Mouse (Mus musculus) layer of hippocampus, adult 2 months (tissue): ENCODE data around the gene Tcl1b4. TPM values are rescaled to one million over a fixed set of nuclear protein-coding genes. Genes with fewer than 3 reads are reported as not detected.
"Not testable (repeated sequence)": the region's sequence is repeated elsewhere in the genome, so short reads cannot be mapped to it uniquely, and the experiment has no call there.

Experiments used
- DNase-seq, 2 experiments: peaks; one replicate each; pipeline ENCODE4 v3.0.0; 2022; ENCODE audit warnings: low spot score in 2 of 2
- H3K27ac ChIP-seq: fragments of 200-600 bp; 2 replicates; pipeline ENCODE4 v1.8.1; 2022
- H3K4me3 ChIP-seq: fragments of 200-600 bp; 2 replicates; pipeline ENCODE4 v1.8.1; 2022; ENCODE audit warnings: mild to moderate bottlenecking
- CTCF ChIP-seq: fragments of 200-600 bp; conservative IDR thresholded peaks from 2 replicates; pipeline ENCODE4 v1.8.1; 2022; ENCODE audit warnings: antibody characterized with exemption, mild to moderate bottlenecking, moderate library complexity
- long read RNA-seq, 2 experiments: library from polyadenylated mRNA; stranded (forward); transcript quantifications; one replicate each; pipeline ENCODE4 v2.0.0; 2021; ENCODE audit warnings: borderline mapping rate in 2 of 2
- total RNA-seq, 2 experiments: library from RNA; stranded (reverse); gene quantifications; 2 replicates each; pipeline ENCODE4 v1.2.3; 2021

The Tcl1b4 gene
- total RNA-seq, result not detected
- long read RNA-seq, experiment 1, result 0 reads
- long read RNA-seq, experiment 2, result 0 reads

- not testable (repeated sequence) for DNase-seq, H3K27ac ChIP-seq, H3K4me3 ChIP-seq
These were observed at the start of gene Tcl1b4 for GRCm38 (mm10) chr12:105201657-105202056. Tcl1b4 (plus strand) TSS chr12:105201957.

DNA sequence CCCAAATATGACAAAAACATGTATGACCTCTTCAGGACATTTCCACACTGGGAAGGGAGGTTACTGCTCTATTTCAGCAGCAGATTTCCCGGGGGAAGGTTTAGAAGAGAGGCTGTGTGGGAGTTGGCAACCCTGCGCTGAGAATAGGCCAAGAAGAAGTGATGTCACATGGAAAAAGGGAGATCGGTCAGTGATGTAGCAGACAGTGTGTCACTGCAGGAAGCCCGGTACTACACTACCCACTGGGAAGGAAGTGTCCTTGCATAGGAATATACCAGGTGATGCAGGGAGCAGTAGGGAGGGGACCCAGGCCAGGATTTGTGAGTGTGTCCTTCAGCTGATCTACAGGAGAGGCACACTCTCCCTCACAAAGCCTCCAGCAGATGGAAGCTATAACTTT, 46.5 kb upstream of the Tcl1b4 start:
- H3K4me3 ChIP-seq, H3K27ac ChIP-seq, DNase-seq: not testable (repeated sequence)

GRCm38 (mm10) chr12:105158842-105159241, 42.9 kb upstream of the Tcl1b4 start:
- TF ChIP-seq CTCF, result no peak
- DNase-seq, result no peak
- Histone ChIP-seq H3K4me3 (no peak overlapping the region), H3K27ac (no peak overlapping the region)

DNA sequence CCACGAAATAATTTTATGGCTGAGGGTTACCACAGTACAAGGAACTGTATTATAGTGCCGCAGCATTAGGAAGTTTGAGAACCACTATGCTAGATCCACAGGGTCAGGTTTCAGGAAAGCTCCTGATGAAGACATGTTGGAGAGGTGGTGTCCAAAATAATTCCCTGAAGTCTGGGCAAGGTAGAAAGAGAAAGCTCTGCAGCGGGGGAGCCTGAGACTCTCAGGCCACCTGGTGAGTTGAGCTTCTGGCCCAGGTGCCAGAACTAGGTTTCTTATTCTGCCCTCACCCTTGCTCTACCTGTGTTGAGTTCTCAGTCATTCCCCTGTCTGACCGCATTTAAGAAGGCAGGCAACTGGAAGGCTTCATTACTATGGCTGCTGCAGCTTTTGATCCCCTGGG, 42.4 kb upstream of the Tcl1b4 start, which contains the start of gene Tcl1b1:
Tcl1b1 (plus strand) TSS at position 301 of the 400 bp plus-strand sequence.
- Histone ChIP-seq H3K27ac (no peak within 1 kb of the TSS), H3K4me3 (no peak within 1 kb of the TSS)
- TF ChIP-seq CTCF, result no peak
- no peak for DNase-seq

DNA sequence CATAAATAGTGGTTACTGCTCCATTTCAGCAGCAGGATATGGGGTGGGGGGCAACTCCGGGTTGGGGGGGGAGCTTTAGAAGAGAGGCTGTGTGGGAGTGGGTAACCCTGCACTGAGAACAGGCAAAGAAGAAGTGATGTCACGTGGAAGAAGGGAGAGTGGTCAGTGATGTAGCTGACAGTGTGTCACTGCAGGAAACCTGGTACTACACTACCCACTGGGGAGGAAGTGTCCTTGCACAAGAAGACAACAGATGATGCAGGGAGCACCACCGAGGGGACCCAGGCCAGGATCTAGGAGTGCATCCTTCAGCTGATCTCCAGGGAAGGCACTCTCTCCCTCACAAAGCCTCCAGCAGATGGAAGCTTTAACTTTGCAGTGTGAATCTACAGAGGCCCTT, 35.0 kb upstream of the Tcl1b4 start:
- DNase-seq, result no peak
- no peak overlapping the region for H3K4me3 ChIP-seq
- H3K27ac ChIP-seq, result no peak overlapping the region
- TF ChIP-seq CTCF, result no peak

GRCm38 (mm10) chr12:105173366-105173765, 28.4 kb upstream of the Tcl1b4 start:
- Histone ChIP-seq H3K27ac (no peak overlapping the region), H3K4me3 (no peak overlapping the region)
- no peak for TF ChIP-seq CTCF
- no peak for DNase-seq

GRCm38 (mm10) chr12:105174318-105174717, 27.4 kb upstream of the Tcl1b4 start:
- H3K4me3 ChIP-seq, H3K27ac ChIP-seq: not testable (repeated sequence)
- peak; percentile 66 for TF ChIP-seq CTCF
- peak; percentile 13 to 73 for DNase-seq

DNA sequence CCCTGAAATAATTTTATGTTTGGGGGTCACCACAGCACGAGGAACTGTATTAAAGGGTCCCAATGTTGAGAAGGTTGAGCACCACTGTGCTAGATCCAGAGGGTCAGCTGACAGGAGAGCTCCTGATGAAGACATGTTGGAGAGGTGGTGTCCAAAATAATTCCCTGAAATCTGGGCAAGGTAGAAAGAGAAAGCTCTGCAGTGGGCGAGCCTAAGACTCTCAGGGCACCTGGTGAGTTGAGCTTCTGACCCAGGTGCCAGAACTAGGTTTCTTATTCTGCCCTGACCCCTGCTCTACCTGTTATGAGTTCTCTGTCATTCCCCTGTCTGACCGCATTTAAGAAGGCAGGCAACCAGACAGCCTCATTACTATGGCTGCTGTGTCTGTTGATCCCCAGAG, 25.7 kb upstream of the Tcl1b4 start, which contains the start of gene Tcl1b5:
Tcl1b5 (plus strand) TSS at position 301 of the 400 bp plus-strand sequence.
- H3K4me3 ChIP-seq, DNase-seq, H3K27ac ChIP-seq: not testable (repeated sequence)

GRCm38 (mm10) chr12:105181040-105181644, 20.6 kb upstream of the Tcl1b4 start:
- DNase-seq, H3K4me3 ChIP-seq, H3K27ac ChIP-seq: not testable (repeated sequence)

DNA sequence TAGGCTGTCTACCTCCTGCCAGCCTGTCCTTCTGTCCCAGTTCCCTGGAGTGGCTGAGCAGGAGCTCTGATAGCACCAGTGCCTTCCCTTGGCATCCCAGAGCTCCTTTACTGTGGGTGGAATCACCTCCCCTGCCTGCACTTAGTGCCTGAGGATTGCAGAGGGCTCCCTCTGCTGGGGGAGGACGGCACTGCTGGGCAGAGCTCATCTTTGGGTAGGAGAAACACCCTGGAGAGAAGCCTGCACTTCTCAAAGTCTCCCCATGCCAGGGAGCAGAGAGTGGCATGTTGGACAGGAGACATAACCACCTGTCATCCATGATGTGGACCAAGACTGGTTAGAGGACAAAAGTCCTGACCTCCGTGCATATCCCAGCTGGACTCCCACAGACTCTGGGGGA, 12.8 kb upstream of the Tcl1b4 start:
- TF ChIP-seq CTCF, result peak; percentile 66
- not testable (repeated sequence) for H3K4me3 ChIP-seq, H3K27ac ChIP-seq
- DNase-seq, result peak in 1 of 2 experiments; percentile 30

DNA sequence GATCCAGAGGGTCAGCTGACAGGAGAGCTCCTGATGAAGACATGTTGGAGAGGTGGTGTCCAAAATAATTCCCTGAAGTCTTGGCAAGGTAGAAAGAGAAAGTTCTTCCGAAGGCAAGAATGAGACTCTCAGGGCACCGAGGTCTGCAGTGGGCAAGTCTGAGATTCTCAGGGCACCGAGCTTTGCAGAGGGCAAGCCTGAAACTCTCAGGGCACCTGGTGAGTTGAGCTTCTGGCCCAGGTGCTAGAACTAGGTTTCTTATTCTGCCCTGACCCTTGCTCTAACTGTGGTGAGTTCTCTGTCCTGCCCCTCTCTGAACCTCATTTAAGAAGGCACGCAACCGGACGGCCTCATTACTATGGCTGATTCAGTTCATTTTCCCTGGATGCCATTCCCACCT, 11.0 kb upstream of the Tcl1b4 start, which contains the start of gene Tcl1b3:
Tcl1b3 (plus strand) TSS at position 301 of the 400 bp plus-strand sequence.
- not testable (repeated sequence) for H3K4me3 ChIP-seq, H3K27ac ChIP-seq, DNase-seq

- DNase-seq, H3K4me3 ChIP-seq, H3K27ac ChIP-seq: not testable (repeated sequence)
These were observed 1.9 kb upstream of the Tcl1b4 start for GRCm38 (mm10) chr12:105199684-105200497.

DNA sequence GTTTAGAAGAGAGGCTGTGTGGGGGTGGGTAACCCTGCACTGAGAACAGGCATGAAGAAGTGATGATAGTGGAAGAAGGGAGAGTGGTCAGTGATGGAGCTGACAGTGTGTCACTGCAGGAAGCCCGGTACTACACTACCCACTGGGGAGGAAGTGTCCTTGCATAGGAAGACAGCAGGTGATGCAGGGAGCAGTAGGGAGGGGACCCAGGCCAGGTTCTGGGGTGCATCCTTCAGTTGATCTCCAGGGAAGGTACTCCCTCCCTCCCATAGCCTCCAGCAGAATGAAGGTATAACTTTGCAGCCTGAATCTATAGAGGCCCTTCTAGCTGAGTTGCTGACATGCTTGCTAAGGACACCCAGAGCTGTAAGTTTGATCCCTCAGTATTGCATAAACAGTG, 5.3 kb downstream of the Tcl1b4 start:
- no peak for DNase-seq
- Histone ChIP-seq H3K27ac (no peak overlapping the region), H3K4me3 (no peak overlapping the region)
- TF ChIP-seq CTCF, result no peak

- no peak overlapping the region for H3K27ac ChIP-seq
- TF ChIP-seq CTCF, result no peak
- no peak overlapping the region for H3K4me3 ChIP-seq
- DNase-seq, result no peak
These were observed 6.7 kb downstream of the Tcl1b4 start for GRCm38 (mm10) chr12:105208441-105208840.
